ENCODE assay signal across 8 mouse cellular contexts in genomic region chr9:108648611-108649560, GRCm38 (mm10). TPM values are rescaled to one million over a fixed set of nuclear protein-coding genes. Genes with fewer than 3 reads are reported as not detected.
DNase-seq lines count a peak whose midpoint lies in the region; ATAC-seq and TF ChIP-seq lines count a peak whose summit lies in the region.

Gene Arih2, minus strand, starts transcription at chr9:108649386.

- H3K4me3 ChIP-seq in embryonic facial prominence, embryonic 14.5 days (ENCODE audit: low read depth, low read length): peak within 1 kb of the TSS; percentile 98
- peak within 1 kb of the TSS; percentile 99 for H3K4me3 ChIP-seq in limb, embryonic 14.5 days (replicated peaks; ENCODE audit: low read length)
- H3K4me3 ChIP-seq in midbrain, postnatal 0 days (ENCODE audit: low read depth, low read length): peak within 1 kb of the TSS; percentile 99

- under 1% methylated on average over 56 of the region's 112 CpGs for WGBS in embryonic facial prominence, embryonic 14.5 days
- WGBS in limb, embryonic 14.5 days: under 1% methylated on average over 105 of the region's 112 CpGs
- WGBS in midbrain, postnatal 0 days: under 1% methylated on average over 97 of the region's 112 CpGs

- no peak for TF ChIP-seq CTCF in midbrain, postnatal 0 days (IDR thresholded peaks at IDR 0.05)

- H3K36me3 ChIP-seq in embryonic facial prominence, embryonic 14.5 days (ENCODE audit: control insufficient read depth, insufficient read depth, low read length): no peaks in the 10 kb centered on the region
- peaks cover 6% of the 10 kb centered on the region for H3K36me3 ChIP-seq in limb, embryonic 14.5 days (ENCODE audit: control insufficient read depth, insufficient read depth, low read length)
- H3K36me3 ChIP-seq in midbrain, postnatal 0 days (ENCODE audit: insufficient read depth, low read length): no peaks in the 10 kb centered on the region

- TF ChIP-seq POLR2A in limb, embryonic 14.5 days (IDR thresholded peaks at IDR 0.05; ENCODE audit: borderline replicate concordance, extremely low read depth, insufficient read depth, insufficient read length): peak; percentile 78; the same call in 1 of the 2 replicates

- H3K4me1 ChIP-seq in embryonic facial prominence, embryonic 14.5 days (ENCODE audit: control insufficient read depth, insufficient read depth, low read length): peaks cover 11% of the 10 kb centered on the region; the same call in 1 of the 2 replicates
- peaks cover 10% of the 10 kb centered on the region for H3K4me1 ChIP-seq in limb, embryonic 14.5 days (ENCODE audit: control insufficient read depth, insufficient read depth, low read length)
- H3K4me1 ChIP-seq in midbrain, postnatal 0 days (ENCODE audit: insufficient read depth, low read length): peaks cover 7% of the 10 kb centered on the region; the same call in 1 of the 2 replicates

- H3K4me2 ChIP-seq in embryonic facial prominence, embryonic 14.5 days (ENCODE audit: low read depth, low read length): peak within 1 kb of the TSS; percentile 81
- H3K4me2 ChIP-seq in limb, embryonic 14.5 days (replicated peaks; ENCODE audit: low read depth, low read length, severe bottlenecking): peak within 1 kb of the TSS; percentile 67
- H3K4me2 ChIP-seq in midbrain, postnatal 0 days (ENCODE audit: low read depth, low read length, poor library complexity, severe bottlenecking): peak within 1 kb of the TSS; percentile 90

- peak within 1 kb of the TSS; percentile 92 for H3K27ac ChIP-seq in embryonic facial prominence, embryonic 14.5 days (replicated peaks; ENCODE audit: low read depth, low read length)
- peak within 1 kb of the TSS; percentile 82 for H3K27ac ChIP-seq in limb, embryonic 14.5 days (replicated peaks; ENCODE audit: low read depth, low read length)
- H3K27ac ChIP-seq in midbrain, postnatal 0 days (ENCODE audit: low read depth, low read length): peak within 1 kb of the TSS; percentile 87

- H3K9me3 ChIP-seq in embryonic facial prominence, embryonic 14.5 days (ENCODE audit: control insufficient read depth, low read length): no peaks in the 10 kb centered on the region
- no peaks in the 10 kb centered on the region for H3K9me3 ChIP-seq in limb, embryonic 14.5 days (ENCODE audit: control insufficient read depth, low read length)
- H3K9me3 ChIP-seq in midbrain, postnatal 0 days (ENCODE audit: low read length): no peaks in the 10 kb centered on the region

- ATAC-seq in embryonic facial prominence, embryonic 14.5 days (ENCODE audit: low read depth): peak; percentile 98
- ATAC-seq in limb, embryonic 14.5 days (ENCODE audit: low FRiP score, low read depth): peak; percentile 97
- peak; percentile 98 for ATAC-seq in midbrain, postnatal 0 days (ENCODE audit: low FRiP score)

- no peaks in the 10 kb centered on the region for H3K27me3 ChIP-seq in embryonic facial prominence, embryonic 14.5 days (replicated peaks; ENCODE audit: control insufficient read depth, insufficient read depth, low read length)
- no peaks in the 10 kb centered on the region for H3K27me3 ChIP-seq in limb, embryonic 14.5 days (ENCODE audit: control insufficient read depth, insufficient read depth, low read length)
- H3K27me3 ChIP-seq in midbrain, postnatal 0 days (ENCODE audit: insufficient read depth, low read length): no peaks in the 10 kb centered on the region

- DNase-seq in 3T3-L1 (ENCODE audit: low read depth, low spot score): peak; percentile 88
- peak; percentile 76 for DNase-seq in adrenal gland, postnatal 4 days (ENCODE audit: low spot score in 2 of 2)
- DNase-seq in embryonic facial prominence, embryonic 14.5 days (ENCODE audit: low spot score): peak; percentile 97
- DNase-seq in heart, adult 8-10 months (ENCODE audit: low spot score): peak; percentile 91
- DNase-seq in kidney, adult 9 months: peak; percentile 92
- DNase-seq in limb, embryonic 14.5 days (ENCODE audit: low spot score): peak; percentile 94
- peak; percentile 95 for DNase-seq in midbrain, postnatal 0 days (ENCODE audit: low spot score)
- DNase-seq in spleen, postnatal 14 days (ENCODE audit: low spot score in 2 of 2): peak; percentile 76 to 87

- peak within 1 kb of the TSS; percentile 94 for H3K9ac ChIP-seq in embryonic facial prominence, embryonic 14.5 days (ENCODE audit: low read depth, low read length)
- peak within 1 kb of the TSS; percentile 87 for H3K9ac ChIP-seq in limb, embryonic 14.5 days (ENCODE audit: low read depth, low read length, severe bottlenecking)
- H3K9ac ChIP-seq in midbrain, postnatal 0 days (replicated peaks; ENCODE audit: low read length, poor library complexity, severe bottlenecking): peak within 1 kb of the TSS; percentile 89

RNA-seq across cellular contexts. Expression of gene Arih2, which starts in this region (rescaled TPM):
- 10 to 100 TPM; 80.1 to 80.7 TPM for total RNA-seq in adrenal gland, postnatal 4 days (2021)
- polyA plus RNA-seq in embryonic facial prominence, embryonic 14.5 days (2014; fragmentation: Nextera tagmentation; extraction: Ambion mirVana): 36.4 and 39.5 TPM in 2 replicates
- 10 to 100 TPM; 41.7 to 50.7 (median 49.6) TPM for total RNA-seq in heart, adult 8-10 months (2022)
- 46.2 and 48.5 TPM in 2 replicates for polyA plus RNA-seq in limb, embryonic 14.5 days (2012; rRNA removed)
- polyA plus RNA-seq in limb, embryonic 14.5 days (2014; fragmentation: Nextera tagmentation; extraction: Ambion mirVana): 35.7 and 39.8 TPM in 2 replicates
- total RNA-seq in midbrain, postnatal 0 days (2014; rRNA removed): 43.1 and 61.9 TPM in 2 replicates
- polyA plus RNA-seq in midbrain, postnatal 0 days (2015; fragmentation: Nextera tagmentation; extraction: Ambion mirVana): 36.7 and 37.3 TPM in 2 replicates

Comparison
In these comparisons a context has a peak if more than half of its experiments do, and no peak if none do; other contexts are left out.
1. Peak in every context shown above with its lines: DNase-seq, ATAC-seq, H3K4me3 ChIP-seq and H3K27ac ChIP-seq.